Mouse (Mus musculus) cerebellum, postnatal 10 days (tissue): ENCODE results near the gene Tceal3.
A peak's percentile ranks its signal among the peaks of the same experiment; 100 is the strongest.
"Not testable (repeated sequence)": the region's sequence is repeated elsewhere in the genome, so short reads cannot be mapped to it uniquely, and the experiment has no call there.

Source experiments
- DNase-seq, 2 experiments: peaks; one replicate each; pipeline ENCODE4 v3.0.0; 2021; ENCODE audit warnings: mixed read lengths in 2 of 2

Tceal3 gene

GRCm38 (mm10) chrX:136590199-136590896, at the start of gene Tceal3:
Gene Tceal3 (plus strand): TSS chrX:136590842.
- DNase-seq: peak; percentile 71 to 73

DNA sequence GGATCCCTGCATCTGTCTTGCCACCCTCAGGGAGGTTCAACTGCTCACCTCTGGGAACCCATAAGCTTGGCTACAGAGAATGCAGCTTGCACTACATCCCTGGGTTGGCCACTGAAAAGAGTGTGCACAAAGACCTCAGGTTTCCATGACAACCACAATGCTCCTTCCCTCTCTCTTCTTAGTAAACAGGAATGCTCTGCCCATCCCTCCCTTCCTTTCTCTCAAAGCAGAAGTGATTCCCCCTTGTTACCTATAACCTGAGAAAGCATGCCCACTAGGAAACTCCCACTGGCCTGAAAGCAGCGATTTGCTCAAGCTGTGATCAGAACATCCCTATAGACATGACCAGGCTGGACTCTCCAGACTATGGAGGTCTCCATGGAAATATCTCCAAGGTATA, 46.7 kb upstream of the Tceal3 start, which contains the start of gene Kir3dl2:
Gene Kir3dl2, minus strand, starts transcription at position 101 of the 400 bp plus-strand sequence.
- DNase-seq: not testable (repeated sequence)

- not testable (repeated sequence) for DNase-seq
Observed at GRCm38 (mm10) chrX:136569094-136569493, 21.5 kb upstream of the Tceal3 start.

- no peak for DNase-seq
Observed at GRCm38 (mm10) chrX:136584617-136585016, 6.0 kb upstream of the Tceal3 start.

DNA sequence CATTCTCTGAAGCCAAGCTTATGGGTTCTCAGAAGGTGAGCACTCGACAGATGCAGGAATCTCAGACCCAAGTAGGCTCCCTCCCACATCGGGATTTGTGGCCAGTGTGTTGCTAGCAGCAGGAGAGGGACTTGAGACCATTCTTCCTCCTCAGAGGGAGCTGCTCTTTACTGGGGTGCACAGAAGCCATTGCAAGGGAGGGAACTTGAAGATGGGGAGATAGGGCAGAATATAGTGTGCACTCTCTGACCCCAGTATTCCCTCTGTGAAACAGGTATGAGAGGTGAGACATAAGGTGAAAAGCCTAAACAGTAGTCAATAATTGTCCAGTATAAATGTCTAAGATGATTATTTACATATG, 235 bp downstream of the Tceal3 start:
- DNase-seq: no peak

DNA sequence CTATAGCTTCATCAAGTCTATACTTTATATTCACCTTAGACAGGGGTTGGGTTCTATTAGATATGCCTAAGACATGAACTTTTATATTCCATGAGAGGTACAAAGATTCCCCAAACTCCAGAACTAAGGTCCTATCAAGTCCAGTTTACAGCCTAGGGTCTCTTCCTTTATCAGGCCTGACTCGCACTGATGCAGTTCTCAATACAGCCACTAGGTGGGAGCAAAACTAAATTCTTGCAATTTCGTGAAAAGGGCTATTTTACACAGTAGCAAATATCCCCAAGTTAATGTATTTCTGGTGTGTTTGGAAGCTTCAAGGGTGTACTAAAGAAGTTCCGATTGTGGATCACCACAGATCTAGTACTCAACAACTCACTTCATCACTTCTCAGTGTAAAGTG, 8.8 kb downstream of the Tceal3 start:
- DNase-seq: peak; percentile 58 to 81

- DNase-seq: no peak
Observed at GRCm38 (mm10) chrX:136606951-136607350, 16.3 kb downstream of the Tceal3 start.

GRCm38 (mm10) chrX:136607395-136607794, 16.8 kb downstream of the Tceal3 start:
- no peak for DNase-seq

- DNase-seq: no peak
Observed at GRCm38 (mm10) chrX:136611346-136611745, 20.7 kb downstream of the Tceal3 start.

DNA sequence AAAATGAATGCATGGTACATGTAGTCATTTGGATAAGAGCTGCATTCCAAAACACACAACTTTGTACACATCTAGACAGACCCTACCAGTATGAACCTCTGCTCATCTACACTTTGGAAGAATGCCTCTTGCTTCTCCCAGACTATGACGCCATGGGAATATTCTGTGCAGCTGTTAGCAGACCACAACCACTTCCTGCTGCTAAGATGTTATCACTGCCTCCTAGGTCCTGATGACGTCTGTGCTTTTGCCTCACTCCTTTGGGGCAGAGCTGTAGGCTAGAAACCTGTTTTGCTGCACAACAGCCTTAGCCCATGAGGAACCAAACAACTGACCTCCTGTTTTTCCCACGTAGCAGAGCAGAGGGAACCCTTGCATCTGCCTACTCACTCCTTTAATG, 25.2 kb downstream of the Tceal3 start:
- DNase-seq: not testable (repeated sequence)

DNA sequence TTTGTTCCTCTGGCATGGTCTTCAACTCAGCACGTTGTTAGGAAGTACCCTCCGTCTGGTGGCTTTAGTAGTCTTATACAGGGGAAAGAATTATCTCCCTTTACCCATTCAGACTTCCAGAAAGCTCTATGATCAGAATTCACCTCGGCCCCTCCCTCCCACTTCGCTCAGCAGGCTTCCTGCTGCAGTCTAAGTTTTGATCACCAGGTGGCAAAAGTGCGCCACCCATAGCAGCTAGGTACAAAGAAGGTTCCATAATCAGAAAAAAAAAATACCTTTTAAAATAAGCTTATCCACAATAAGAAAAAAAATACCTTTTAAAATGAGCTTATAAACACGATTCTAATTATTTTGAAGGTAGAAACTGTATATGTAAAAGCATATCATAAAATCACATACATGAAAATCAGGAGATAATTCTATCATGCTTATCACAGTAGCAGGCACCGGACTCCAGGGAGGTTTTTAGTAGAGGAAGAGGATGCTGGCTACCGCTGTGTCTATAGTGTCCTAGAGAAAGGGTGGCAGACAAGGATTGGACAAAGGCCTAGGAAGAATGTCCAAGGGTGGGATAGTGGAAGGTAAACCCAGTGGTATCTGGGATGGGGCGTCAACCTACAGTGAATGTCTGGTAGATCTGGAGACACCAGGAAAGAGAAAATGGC, 34.4 kb downstream of the Tceal3 start:
- DNase-seq: peak; percentile 50 to 63

- DNase-seq: no peak
Observed at GRCm38 (mm10) chrX:136625959-136626358, 35.3 kb downstream of the Tceal3 start.

DNA sequence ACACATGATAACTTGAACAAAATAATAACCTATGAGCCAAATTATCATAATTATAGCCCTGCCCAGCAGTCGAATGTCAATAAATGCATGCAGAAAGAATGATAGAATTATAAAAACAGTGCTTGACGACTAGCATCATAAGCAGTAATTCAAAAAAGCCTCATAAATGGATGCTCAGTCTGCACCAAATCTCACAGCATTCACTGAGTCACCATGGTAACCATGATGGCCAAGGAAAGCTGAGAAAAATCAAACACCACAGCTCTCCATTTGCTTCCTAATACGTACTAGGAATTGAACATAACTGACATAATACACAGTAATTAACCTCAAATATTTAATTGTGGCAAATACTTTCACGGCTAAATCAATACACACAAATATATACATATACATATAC, 44.5 kb downstream of the Tceal3 start:
- DNase-seq: no peak

GRCm38 (mm10) chrX:136639754-136640153, 49.1 kb downstream of the Tceal3 start:
- DNase-seq: peak; percentile 47 to 68

DNA sequence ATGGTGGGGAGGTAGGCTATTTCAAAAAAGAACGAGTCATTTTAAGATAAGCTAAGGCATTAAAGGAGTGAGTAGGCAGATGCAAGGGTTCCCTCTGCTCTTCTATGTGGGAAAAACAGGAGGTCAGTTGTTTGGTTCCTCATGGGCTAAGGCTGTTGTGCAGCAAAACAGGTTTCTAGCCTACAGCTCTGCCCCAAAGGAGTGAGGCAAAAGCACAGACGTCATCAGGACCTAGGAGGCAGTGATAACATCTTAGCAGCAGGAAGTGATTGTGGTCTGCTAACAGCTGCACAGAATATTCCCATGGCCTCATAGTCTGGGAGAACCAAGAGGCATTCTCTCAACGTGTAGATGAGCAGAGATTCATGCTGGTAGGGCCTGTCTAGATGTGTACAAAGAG, 55.2 kb downstream of the Tceal3 start:
- not testable (repeated sequence) for DNase-seq

GRCm38 (mm10) chrX:136666281-136666706, 75.7 kb downstream of the Tceal3 start:
- peak; percentile 76 to 80 for DNase-seq

DNA sequence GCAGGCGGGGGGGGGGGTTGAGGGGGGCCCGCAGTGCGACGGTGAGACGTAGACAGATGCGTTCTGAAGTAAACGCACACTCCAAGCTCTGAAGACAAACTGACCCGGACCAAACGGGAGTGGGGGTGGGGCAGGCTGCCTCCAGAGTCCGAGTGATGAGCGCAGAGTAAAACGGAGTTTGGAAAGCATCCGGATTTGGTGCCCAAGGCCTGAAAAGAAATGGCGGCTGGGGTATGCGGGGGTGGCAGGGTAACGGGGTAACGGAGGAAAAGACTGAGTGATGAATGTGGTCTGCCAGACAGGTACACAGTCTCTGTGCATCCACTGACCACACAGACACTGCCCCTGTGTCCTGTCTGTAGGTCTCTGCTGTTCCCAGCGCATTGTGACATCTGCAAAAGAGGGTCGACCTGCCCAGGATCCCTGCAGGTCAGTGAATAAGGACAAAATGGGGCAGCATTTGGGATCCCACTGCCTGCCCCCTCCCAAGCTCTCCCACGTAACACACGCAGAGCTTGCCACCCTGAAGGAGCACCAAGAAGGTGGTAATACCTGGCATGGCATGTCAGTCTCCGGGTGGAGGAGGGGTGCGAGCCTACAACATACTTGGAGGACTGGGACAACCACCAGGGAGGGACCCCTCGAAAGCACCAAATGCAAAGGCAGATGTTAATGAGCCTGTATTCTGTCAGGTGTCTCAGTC, 76.3 kb downstream of the Tceal3 start:
- peak; percentile 64 to 69 for DNase-seq

DNA sequence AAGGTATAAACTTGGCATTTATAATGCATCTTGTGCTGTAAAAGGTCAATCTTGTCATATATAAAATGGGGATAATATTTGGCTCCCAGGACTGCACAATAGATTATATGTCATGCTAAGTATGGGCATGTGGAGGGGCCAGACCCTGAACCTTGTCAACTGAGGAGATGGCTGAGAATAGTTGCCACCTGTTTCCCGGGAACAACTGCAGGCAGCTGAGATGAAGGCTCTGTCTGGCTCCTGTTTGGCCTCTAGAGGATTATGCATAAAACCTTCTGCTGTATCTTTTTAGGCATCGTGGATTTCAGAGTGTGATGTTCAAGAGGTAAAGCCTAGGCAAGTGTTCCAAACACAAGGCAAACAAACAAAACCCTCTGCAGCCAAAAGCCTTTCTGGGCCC, 78.2 kb downstream of the Tceal3 start:
- no peak for DNase-seq

DNA sequence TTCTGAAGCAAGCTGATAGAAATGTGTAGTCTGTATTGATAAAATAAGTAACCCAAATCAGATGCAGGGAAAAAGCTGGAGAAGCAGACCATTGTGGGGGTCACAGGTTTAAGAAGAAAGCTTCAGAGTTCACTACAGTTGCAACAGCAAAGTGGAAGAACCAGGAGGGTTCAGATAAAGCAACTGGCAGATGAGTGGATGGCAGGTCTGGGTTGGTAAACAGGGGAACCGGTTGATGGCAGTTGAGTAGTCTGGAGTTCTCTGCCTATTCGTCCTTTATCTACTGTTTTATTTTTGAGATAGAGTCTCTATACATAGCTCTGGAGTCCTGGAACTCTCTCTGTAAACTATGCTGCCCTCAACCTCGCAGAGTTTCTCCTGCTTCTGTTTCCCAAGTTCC, 90.3 kb downstream of the Tceal3 start:
- DNase-seq: no peak

DNA sequence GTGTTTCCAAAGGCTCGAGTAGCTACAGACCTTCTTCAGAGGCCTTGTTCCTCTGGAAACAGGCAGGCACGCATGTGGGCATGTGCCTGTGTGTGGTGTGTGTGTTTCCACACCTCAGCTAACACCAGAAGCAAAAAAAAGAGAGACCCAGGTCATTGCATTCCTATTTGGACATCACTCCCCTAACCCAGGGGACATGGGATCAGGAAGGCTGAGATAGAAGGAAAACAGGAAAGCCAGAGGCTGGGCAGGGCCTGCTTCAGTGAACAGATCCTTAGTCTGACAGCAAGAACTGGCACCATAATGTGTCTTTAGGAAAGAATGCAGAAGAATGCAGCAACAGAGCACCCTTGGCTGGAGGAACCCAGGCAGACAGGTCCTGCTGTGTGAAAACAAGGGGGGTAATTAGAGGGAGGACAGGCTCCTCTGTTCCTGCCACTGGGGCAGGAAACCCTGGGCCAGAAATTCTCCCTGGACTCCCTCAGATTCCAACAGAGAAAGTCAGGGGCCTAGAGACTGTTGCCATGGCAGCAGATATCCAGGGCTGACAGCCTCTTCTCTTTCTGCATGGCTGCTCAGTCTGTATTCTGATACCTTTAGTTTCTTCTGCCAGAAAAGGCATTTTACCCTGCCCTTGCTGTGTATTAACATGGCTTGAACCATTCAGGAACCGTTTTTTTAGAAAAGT, 101.1 kb downstream of the Tceal3 start:
- DNase-seq: not testable (repeated sequence)

- no peak for DNase-seq
Observed at GRCm38 (mm10) chrX:136692294-136692675, 101.6 kb downstream of the Tceal3 start.

GRCm38 (mm10) chrX:136693196-136693595, 102.6 kb downstream of the Tceal3 start:
- peak; percentile 60 to 67 for DNase-seq
